Mouse (Mus musculus) ES-CJ7 (cell line): ENCODE data around the gene Vegfb.

Experiments
- DNase-seq: peaks from one replicate; pipeline ENCODE4 v3.0.0; 2011; ENCODE audit warnings: low read depth, low spot score

The Vegfb gene

GRCm38 (mm10) chr19:6987061-6987903 lies at the start of gene Vegfb:
Gene Vegfb (minus strand): TSS chr19:6987651.
- DNase-seq = no peak

DNA sequence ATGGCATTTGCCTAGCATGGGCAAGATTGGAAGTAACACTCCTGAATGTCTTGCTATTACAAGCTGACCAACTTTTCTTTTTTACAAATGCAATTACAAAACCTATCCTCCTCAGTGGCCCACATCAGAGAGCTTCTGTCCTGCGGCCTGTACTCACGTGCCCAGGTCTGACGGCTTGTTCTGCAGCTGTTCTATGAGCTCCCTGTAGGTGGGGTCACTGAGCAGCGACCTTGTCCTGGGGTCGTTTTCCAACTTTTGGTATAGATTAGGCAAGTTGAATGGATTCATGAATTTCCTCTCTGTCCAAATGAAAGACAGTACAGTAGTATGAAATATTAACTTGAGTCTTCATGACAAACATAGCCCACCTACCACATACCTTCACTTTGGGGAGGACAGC lies 46.6 kb upstream of the Vegfb start:
- DNase-seq = peak; percentile 46

GRCm38 (mm10) chr19:7029531-7029930 lies 42.1 kb upstream of the Vegfb start:
- DNase-seq = no peak

DNA sequence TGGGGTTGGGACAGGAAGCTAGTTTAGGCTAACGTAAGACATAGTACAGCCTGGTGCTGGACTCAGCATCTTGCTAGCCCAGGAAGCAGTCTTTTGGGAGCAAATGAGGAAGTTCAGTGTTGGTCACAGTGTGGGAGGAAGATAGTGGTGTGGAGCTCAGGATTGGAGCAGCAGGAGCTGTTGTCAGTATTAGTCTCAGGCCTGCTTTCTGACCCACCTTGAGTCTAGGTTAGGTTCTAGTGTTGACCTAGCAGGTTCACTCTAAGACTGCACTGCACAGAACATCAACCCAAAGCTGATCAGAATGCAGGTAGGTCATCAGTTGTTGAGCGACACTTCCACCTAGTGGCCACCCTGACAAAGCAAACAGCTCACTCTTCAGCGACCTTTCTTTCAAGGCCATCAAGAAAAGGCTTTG lies 32.8 kb upstream of the Vegfb start:
- DNase-seq = peak; percentile 86

DNA sequence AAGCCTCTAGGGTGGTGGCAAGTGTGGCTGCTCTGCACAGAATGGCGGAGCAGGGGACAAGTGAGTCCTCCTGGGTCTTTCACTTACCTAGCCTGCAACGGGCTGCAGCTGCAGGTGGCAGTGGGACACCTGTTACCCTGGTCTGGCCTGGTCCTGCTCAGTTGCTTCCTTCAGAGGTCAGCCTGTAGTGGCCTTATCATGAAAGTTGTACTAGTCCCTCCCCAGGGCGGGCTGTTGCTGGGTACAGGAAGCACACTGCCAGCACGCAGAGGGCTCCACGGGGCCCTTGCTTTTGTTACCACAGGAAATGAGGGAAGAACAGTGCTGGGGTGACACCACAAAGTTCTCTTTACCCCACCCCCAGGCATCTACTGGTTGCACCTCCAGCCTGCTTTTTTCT lies 31.7 kb upstream of the Vegfb start, which contains the start of gene Fermt3:
Gene Fermt3, minus strand, starts transcription at position 279 of the 400 bp plus-strand sequence.
- DNase-seq = no peak

- DNase-seq = no peak
Observed at GRCm38 (mm10) chr19:7018546-7018945, 31.1 kb upstream of the Vegfb start.

GRCm38 (mm10) chr19:7017541-7018457 lies 30.3 kb upstream of the Vegfb start:
- DNase-seq = no peak

- DNase-seq = no peak
Observed at GRCm38 (mm10) chr19:7014481-7015135, 27.2 kb upstream of the Vegfb start.

- DNase-seq = no peak
Observed at GRCm38 (mm10) chr19:7013984-7014383, 26.5 kb upstream of the Vegfb start.

GRCm38 (mm10) chr19:7012426-7012825 lies 25.0 kb upstream of the Vegfb start:
- no peak for DNase-seq

DNA sequence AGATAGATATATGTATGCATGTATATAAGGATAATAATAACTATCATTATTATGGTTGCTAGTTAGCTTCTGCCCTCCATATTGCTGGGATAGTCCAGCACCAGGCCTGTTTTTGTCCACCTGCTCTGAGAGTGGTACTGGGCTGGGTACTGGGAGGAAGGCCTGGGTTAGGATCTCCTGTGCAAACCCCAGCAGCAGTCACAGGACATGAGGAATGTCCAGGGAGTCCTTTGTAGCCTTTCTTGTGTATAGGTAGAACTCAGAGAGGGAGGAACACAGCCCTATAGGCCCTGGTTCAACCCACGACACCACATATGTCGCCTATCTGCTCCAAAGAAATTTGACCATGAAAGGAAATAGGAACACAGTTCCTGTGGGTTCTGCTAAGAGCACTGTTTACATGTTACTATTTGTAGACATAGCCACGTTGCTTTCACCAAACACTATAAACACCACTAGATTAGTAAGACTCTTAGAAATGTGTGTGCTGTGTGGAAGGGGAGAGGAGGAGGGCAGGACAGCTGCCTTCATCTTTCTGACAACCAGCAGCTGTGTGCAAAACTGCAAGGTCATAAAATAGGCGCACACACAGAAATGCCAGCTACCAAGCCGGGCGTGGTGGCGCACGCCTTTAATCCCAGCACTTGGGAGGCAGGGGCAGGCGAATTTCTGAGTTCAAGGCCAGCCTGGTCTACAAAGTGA lies 19.6 kb upstream of the Vegfb start:
- no peak for DNase-seq

DNA sequence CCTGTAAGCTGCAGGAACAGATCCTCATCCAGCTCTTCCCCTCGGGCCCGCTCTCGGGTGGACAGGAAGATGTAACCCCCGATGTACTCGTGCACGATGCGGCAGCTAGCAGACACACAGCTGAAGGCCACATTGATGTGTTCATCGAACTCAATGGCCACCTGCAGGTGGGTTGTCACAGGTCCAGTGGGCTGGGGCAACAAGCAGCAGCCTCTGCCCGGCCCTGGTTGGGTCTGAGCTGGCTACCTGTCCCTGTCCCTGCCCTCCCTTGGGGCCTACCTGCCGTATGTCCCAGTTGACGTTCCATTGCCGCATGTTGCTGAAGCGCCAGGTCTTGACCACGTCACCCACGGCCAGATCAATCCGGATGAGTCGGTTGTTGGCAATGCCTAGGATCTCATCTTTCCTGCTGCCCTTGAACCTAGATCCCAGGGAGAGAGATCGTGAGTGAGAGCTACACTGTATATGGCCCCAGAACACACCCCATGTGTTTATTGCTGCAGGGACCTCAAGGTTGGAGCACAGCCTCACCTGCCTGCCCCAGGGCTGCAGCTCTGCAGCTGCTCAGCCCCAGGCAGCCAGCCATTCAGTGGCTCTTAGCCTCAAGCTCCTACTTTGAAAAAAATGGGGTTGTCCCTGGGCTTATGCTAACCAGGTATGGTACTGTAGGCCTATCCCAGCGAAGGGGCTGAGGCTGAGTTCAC lies 12.1 kb upstream of the Vegfb start:
- peak; percentile 41 for DNase-seq

DNA sequence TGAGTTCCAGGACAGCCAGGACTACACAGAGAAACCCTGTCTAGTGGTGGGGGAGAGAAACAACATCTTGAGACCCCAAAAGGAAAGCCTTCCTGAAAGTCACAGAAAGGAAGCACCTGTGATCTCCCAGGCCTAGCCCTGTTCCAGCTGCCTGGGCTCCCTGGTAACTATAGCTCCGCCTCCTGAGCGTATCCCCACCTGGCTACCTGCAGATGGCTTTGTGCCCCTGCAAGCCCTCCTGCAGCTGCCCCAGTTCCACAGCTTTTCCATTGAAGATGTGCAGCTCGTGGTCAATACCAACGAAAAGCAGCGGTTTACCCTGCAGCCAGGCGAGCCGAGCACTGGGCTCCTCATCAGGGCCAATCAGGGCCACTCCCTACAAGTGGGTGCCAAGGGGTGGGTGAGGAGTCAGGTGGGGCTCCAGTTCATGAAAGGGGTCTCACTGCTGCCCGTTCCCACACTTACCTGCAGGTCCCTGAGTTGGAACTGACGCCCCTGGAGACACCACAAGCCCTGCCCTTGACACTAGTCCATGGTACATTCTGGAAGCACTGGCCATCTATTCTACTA lies 10.4 kb upstream of the Vegfb start:
- no peak for DNase-seq

GRCm38 (mm10) chr19:6996006-6996405 lies 8.6 kb upstream of the Vegfb start, which contains the start of the genes Nudt22 and Trpt1:
Gene Nudt22 (minus strand): TSS chr19:6996117.
Gene Trpt1 (plus strand): TSS chr19:6996131.
- peak; percentile 82 for DNase-seq

DNA sequence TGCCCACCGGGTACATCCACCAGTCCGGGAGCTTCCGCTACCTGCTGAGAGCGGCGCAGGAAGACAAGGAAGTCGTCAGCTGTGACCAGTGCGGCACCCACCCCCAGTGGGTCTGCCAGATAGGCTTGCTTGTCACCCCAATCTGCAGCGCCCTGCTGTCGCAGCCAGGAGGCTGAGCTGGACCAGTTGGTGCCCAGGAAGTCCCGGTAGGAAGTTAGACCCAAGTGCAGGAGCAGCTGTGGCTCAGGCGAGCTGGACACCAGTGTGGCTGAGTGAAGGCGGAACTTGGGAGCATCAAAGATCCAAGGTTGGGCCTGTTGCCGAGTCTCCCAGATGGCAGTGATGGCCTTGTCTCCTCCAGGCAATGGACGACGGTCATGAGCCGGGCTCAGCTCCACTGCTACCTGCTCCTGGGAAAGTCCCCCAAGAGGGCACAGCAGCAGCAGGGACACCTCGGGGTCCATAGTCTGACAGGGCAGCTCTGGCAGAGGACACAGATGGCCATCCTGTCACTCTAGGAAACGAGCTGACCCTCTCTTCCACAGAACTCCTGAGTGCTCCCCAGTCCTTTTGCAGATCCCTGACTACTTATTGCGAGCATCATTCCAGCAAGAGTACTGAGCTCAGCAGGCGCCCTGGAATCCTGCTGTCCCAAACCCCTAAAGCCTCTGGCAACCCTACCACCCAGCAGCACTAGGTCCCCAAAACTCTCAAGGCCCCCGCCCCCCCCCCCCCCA lies 8.0 kb upstream of the Vegfb start:
- no peak for DNase-seq

DNA sequence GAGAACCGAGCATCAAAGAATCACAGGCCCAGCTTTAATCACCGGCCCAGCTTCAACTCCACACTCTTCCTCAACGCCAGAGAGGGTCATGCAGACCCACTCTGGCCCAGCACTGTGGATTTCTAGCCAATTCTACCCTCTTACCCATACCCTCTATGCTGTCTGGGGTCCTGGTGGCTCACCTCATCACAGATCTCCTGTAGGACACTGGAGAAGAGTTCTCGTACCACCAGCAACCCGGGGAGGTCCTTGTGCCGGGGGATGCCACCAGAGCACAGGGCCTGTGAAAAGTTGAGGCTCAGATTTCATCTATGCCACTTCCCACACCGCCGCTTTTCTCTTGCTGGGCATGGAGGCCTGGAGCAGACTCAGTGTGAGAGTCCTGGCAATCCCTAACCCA lies 7.0 kb upstream of the Vegfb start:
- DNase-seq = no peak

- no peak for DNase-seq
Observed at GRCm38 (mm10) chr19:6994002-6994401, 6.6 kb upstream of the Vegfb start.

DNA sequence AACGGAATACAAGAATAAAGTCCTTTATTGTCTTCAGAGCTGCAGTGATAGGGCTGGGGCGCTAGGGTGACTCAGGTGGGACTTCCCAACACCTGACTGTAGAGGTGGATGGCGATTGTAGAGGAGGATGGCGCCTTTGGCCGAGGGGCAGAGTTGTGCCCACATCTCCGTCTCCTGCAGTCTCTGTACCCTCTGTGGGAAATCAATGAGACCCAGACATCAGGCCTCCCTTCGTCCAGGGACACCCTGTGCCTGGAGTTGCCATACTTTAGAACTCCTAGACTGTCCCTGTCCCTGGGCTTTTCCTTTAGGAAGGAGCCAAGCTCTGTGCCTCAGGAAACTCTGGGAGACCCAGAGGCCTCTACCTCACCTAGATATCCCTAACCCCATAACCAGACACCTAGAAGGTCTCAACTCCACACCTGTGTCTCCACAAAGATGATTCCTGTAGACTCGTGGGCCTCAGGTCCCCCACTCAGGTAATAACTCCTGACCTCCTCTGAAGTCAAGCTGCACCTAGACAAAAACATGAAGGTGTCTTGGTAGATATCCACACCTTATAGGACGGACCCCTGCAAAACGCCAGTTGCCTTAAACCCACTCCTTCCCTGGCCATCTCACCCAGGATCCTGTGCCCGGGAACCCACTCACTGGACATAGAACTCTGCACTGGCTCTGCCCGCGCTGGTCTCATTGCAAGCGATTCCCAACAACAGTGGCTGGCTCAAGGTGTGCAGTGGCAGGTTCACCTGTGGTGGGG lies 5.7 kb upstream of the Vegfb start:
- no peak for DNase-seq
